Mouse (Mus musculus) forebrain, embryonic 12.5 days (tissue): ENCODE data around the gene Gm20388. TPM values are rescaled to one million over a fixed set of nuclear protein-coding genes. Genes with fewer than 3 reads are reported as not detected.

ENCODE experiments used
- ATAC-seq: fragments of 200-750 bp; cut with Nextera tagmentation; 2 replicates; pipeline ENCODE4 v1.8.0; 2017; ENCODE audit warnings: moderate TSS enrichment; ENCODE audit not compliant: low FRiP score
- H3K27ac ChIP-seq: fragments of 300-500 bp; sonication (generic); 2 replicates; pipeline ENCODE4 v1.5.1; 2016; ENCODE audit warnings: mild to moderate bottlenecking
- H3K27me3 ChIP-seq: fragments of 300-500 bp; sonication (generic); 2 replicates; pipeline ENCODE4 v1.6.1; 2016; ENCODE audit warnings: mild to moderate bottlenecking
- H3K36me3 ChIP-seq: fragments of 300-500 bp; sonication (generic); replicated peaks from 2 replicates; pipeline ENCODE4 v1.6.1; 2016; ENCODE audit warnings: mild to moderate bottlenecking
- H3K4me1 ChIP-seq: fragments of 300-500 bp; sonication (generic); 2 replicates; pipeline ENCODE4 v1.6.1; 2016
- H3K4me2 ChIP-seq: fragments of 300-500 bp; sonication (generic); 2 replicates; pipeline ENCODE4 v1.6.1; 2016; ENCODE audit warnings: mild to moderate bottlenecking, moderate library complexity
- H3K4me3 ChIP-seq: fragments of 300-500 bp; sonication (generic); replicated peaks from 2 replicates; pipeline ENCODE4 v1.5.1; 2016; ENCODE audit warnings: mild to moderate bottlenecking
- H3K9ac ChIP-seq: fragments of 300-500 bp; sonication (generic); 2 replicates; pipeline ENCODE4 v1.6.1; 2016; ENCODE audit warnings: mild to moderate bottlenecking
- H3K9me3 ChIP-seq: fragments of 300-500 bp; sonication (generic); 2 replicates; pipeline ENCODE4 v1.6.1; 2016
- WGBS: fragments of 180-500 bp; shearing (Covaris S2); methylation state at CpG from one replicate; pipeline ENCODE4 v1.1.7; 2016; 5-methylcytosine and 5-hydroxymethylcytosine counted together
- polyA plus RNA-seq: library from polyadenylated mRNA; unstranded; fragments of >200 nt; fragmentation: Nextera tagmentation; extraction: Ambion mirVana; gene quantifications from 2 replicates; pipeline ENCODE4 v1.2.1, GENCODE M21; 2016

Gene Gm20388
- polyA plus RNA-seq, 1 experiment from 2014 or later = not detected

DNA sequence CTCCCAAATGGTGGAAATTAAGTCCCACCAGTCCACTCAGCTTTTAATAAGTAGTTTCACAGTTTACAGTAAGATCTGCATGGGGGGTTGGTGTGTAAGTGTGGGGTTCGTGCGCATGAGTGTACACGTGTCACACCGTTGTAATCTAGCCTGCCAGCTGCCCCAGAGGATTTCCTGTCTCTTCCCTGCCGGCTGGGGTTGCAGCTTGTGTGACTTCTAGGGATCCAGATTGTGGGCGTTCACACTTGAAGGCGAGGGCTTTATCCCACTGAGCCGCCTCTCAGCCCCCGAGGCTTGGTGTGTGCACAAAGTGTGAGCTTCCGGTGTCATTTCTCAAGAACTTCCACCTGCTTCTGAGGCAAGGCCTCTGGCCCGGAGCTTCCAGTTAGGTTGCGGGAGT, 61.9 kb downstream of the Gm20388 start:
- no peak for ATAC-seq
- H3K4me1 ChIP-seq = no peaks in the 10 kb centered on the region
- H3K27ac ChIP-seq = no peak overlapping the region
- H3K27me3 ChIP-seq = no peaks in the 10 kb centered on the region
- no peak overlapping the region for H3K9ac ChIP-seq
- H3K36me3 ChIP-seq = no peaks in the 10 kb centered on the region
- H3K9me3 ChIP-seq = peaks cover 4% of the 10 kb centered on the region; the same call in 1 of the 2 replicates
- no peak overlapping the region for H3K4me3 ChIP-seq
- no peak overlapping the region for H3K4me2 ChIP-seq
- 75% methylated on average over 12 of the region's 12 CpGs for WGBS

GRCm38 (mm10) chr8:119978770-119979381, 68.2 kb downstream of the Gm20388 start:
- ATAC-seq = no peak
- Histone ChIP-seq H3K4me3 (no peak overlapping the region), H3K9me3 (no peaks in the 10 kb centered on the region), H3K4me2 (no peak overlapping the region), H3K36me3 (no peaks in the 10 kb centered on the region), H3K9ac (no peak overlapping the region), H3K27me3 (no peaks in the 10 kb centered on the region), H3K27ac (no peak overlapping the region), H3K4me1 (no peaks in the 10 kb centered on the region)
- WGBS = 72% methylated on average over 11 of the region's 11 CpGs

DNA sequence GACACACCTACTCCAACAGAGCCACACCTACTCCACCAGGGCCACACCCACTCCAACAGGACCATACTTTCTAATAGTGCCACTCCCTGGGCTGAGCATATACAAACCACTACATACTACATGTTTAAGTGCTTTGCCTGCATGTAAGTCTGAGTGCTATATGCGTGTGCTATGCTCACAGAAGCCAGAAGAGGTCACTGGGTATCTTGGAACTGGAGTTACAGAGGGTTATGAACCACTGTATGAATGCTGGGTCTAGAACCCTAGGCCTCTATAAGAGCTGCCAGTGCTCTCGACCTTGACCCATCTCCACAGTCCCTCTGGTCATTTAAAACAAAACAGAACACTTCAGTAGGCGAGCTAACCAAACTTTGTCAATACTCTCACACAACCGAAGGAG, 70.6 kb downstream of the Gm20388 start:
- H3K4me2 ChIP-seq = no peak overlapping the region
- no peaks in the 10 kb centered on the region for H3K36me3 ChIP-seq
- H3K9me3 ChIP-seq = no peaks in the 10 kb centered on the region
- no peaks in the 10 kb centered on the region for H3K4me1 ChIP-seq
- H3K27ac ChIP-seq = no peak overlapping the region
- 70% methylated on average over 4 of the region's 4 CpGs for WGBS
- no peaks in the 10 kb centered on the region for H3K27me3 ChIP-seq
- ATAC-seq = no peak
- H3K9ac ChIP-seq = no peak overlapping the region
- H3K4me3 ChIP-seq = no peak overlapping the region

- no peak for ATAC-seq
- H3K27ac ChIP-seq = no peak overlapping the region
- H3K9ac ChIP-seq = no peak overlapping the region
- H3K27me3 ChIP-seq = no peaks in the 10 kb centered on the region
- H3K9me3 ChIP-seq = no peaks in the 10 kb centered on the region
- H3K4me3 ChIP-seq = no peak overlapping the region
- H3K4me2 ChIP-seq = no peak overlapping the region
- H3K4me1 ChIP-seq = no peaks in the 10 kb centered on the region
- H3K36me3 ChIP-seq = no peaks in the 10 kb centered on the region
Measured at GRCm38 (mm10) chr8:119984085-119984484, 73.4 kb downstream of the Gm20388 start.

- Histone ChIP-seq H3K9ac (no peak overlapping the region), H3K36me3 (no peaks in the 10 kb centered on the region), H3K4me2 (no peak overlapping the region), H3K4me1 (no peaks in the 10 kb centered on the region), H3K4me3 (no peak overlapping the region), H3K27ac (no peak overlapping the region), H3K27me3 (peaks cover 9% of the 10 kb centered on the region), H3K9me3 (no peaks in the 10 kb centered on the region)
- no peak for ATAC-seq
- 71% methylated on average over 5 of the region's 5 CpGs for WGBS
Measured at GRCm38 (mm10) chr8:119986174-119986573, 75.5 kb downstream of the Gm20388 start.

DNA sequence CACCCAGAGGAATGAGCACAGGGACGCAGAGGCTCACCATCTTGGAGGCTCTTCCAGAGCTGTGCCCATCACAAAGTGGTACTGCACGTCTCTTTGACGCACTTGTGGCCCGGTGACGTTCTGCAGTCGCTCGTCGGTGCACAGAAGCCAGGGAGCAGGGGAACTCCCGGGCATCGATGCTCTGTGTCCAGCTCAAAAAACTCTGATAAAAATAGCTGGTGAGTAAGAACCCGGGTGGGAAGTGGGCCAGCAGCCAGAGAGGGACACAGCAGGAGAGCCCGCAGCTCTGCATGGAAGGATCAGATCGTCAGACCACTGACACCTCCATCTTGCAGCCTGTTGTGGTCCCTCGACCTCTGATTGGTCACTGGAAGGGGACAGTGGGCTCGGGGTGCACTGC, 77.4 kb downstream of the Gm20388 start:
- H3K27ac ChIP-seq = no peak overlapping the region
- H3K9ac ChIP-seq = no peak overlapping the region
- H3K4me1 ChIP-seq = peaks cover 10% of the 10 kb centered on the region
- no peak for ATAC-seq
- H3K36me3 ChIP-seq = no peaks in the 10 kb centered on the region
- H3K27me3 ChIP-seq = peaks cover 28% of the 10 kb centered on the region
- H3K4me2 ChIP-seq = no peak overlapping the region
- no peak overlapping the region for H3K4me3 ChIP-seq
- H3K9me3 ChIP-seq = no peaks in the 10 kb centered on the region
- WGBS = 71% methylated on average over 15 of the region's 15 CpGs

DNA sequence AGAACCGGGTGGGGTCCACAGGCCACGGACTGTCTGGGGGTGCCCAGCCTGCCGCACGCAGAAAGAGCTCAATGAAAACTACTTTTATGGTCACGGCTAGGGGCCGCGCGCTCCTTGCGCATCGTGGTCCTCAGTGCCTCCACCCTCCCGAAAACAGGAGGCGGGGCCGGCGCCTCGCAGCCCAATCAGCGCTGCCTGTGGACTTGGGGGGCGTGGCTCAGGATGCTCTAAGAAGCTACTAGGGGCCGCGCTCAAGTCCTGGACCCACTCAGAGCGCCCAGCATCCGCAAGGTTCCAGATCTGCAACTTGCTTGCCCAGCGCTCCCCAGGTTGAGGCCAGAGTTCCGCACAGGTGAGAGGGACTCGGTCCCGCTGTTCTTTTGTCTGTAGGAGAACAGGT, 81.6 kb downstream of the Gm20388 start, which contains the start of gene Crispld2:
TSS of gene Crispld2 (plus strand) at position 190 of the 400 bp plus-strand sequence.
- H3K9ac ChIP-seq = peak within 1 kb of the TSS; percentile 33; the same call in 1 of the 2 replicates
- H3K9me3 ChIP-seq = no peaks in the 10 kb centered on the region
- 1% methylated on average over 25 of the region's 25 CpGs for WGBS
- peak; percentile 95 for ATAC-seq
- no peaks in the 10 kb centered on the region for H3K36me3 ChIP-seq
- peaks cover 10% of the 10 kb centered on the region for H3K4me1 ChIP-seq
- peak within 1 kb of the TSS; percentile 53 for H3K4me2 ChIP-seq
- no peak within 1 kb of the TSS for H3K27ac ChIP-seq
- peaks cover 43% of the 10 kb centered on the region for H3K27me3 ChIP-seq
- H3K4me3 ChIP-seq = peak within 1 kb of the TSS; percentile 36

- H3K9ac ChIP-seq = no peak overlapping the region
- H3K4me2 ChIP-seq = no peak overlapping the region
- peaks cover 43% of the 10 kb centered on the region for H3K27me3 ChIP-seq
- H3K4me1 ChIP-seq = peaks cover 10% of the 10 kb centered on the region
- H3K27ac ChIP-seq = no peak overlapping the region
- no peaks in the 10 kb centered on the region for H3K36me3 ChIP-seq
- H3K9me3 ChIP-seq = no peaks in the 10 kb centered on the region
- no peak overlapping the region for H3K4me3 ChIP-seq
- ATAC-seq = no peak
- 86% methylated on average over 7 of the region's 7 CpGs for WGBS
Measured at GRCm38 (mm10) chr8:119994114-119994513, 83.5 kb downstream of the Gm20388 start.

- ATAC-seq = no peak
- Histone ChIP-seq H3K4me1 (peaks cover 10% of the 10 kb centered on the region), H3K36me3 (no peaks in the 10 kb centered on the region), H3K4me3 (no peak overlapping the region), H3K4me2 (no peak overlapping the region), H3K27ac (no peak overlapping the region), H3K27me3 (peaks cover 43% of the 10 kb centered on the region), H3K9ac (no peak overlapping the region), H3K9me3 (no peaks in the 10 kb centered on the region)
- 77% methylated on average over 6 of the region's 6 CpGs for WGBS
Measured at GRCm38 (mm10) chr8:119994556-119994955, 83.9 kb downstream of the Gm20388 start.

- Histone ChIP-seq H3K9ac (no peak overlapping the region), H3K4me1 (0 out of 2 replicates have a peak, but pooled peaks cover 8% of the 10 kb centered on the region), H3K4me2 (no peak overlapping the region), H3K36me3 (no peaks in the 10 kb centered on the region), H3K27me3 (peaks cover 24% of the 10 kb centered on the region), H3K9me3 (no peaks in the 10 kb centered on the region), H3K4me3 (no peak overlapping the region), H3K27ac (no peak overlapping the region)
- ATAC-seq = no peak
- 88% methylated on average over 4 of the region's 4 CpGs for WGBS
Measured at GRCm38 (mm10) chr8:119997266-119997665, 86.6 kb downstream of the Gm20388 start.

DNA sequence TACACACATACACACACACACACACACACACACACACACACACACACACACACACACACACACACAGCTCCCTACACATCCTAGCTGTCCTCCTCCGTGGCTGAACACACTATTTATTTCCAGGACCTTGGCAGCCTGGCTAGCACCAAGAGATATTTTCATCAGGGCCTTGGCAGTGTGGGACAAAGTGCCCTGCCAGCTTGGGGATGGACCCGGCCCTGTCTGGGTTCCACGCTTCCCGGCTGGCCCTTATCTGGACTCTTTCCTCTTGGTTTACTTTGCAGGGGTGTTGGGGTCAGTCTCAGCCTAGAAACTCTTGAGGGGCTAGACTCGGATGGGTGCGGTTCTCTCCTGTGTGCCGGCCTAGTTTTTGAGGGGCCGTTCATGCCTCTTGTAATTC, 89.8 kb downstream of the Gm20388 start:
- H3K4me2 ChIP-seq = no peak overlapping the region
- H3K27ac ChIP-seq = no peak overlapping the region
- 77% methylated on average over 8 of the region's 8 CpGs for WGBS
- H3K36me3 ChIP-seq = no peaks in the 10 kb centered on the region
- no peak for ATAC-seq
- no peak overlapping the region for H3K4me3 ChIP-seq
- H3K4me1 ChIP-seq = peaks cover 6% of the 10 kb centered on the region; the same call in 1 of the 2 replicates
- H3K9me3 ChIP-seq = no peaks in the 10 kb centered on the region
- no peaks in the 10 kb centered on the region for H3K27me3 ChIP-seq
- H3K9ac ChIP-seq = no peak overlapping the region

DNA sequence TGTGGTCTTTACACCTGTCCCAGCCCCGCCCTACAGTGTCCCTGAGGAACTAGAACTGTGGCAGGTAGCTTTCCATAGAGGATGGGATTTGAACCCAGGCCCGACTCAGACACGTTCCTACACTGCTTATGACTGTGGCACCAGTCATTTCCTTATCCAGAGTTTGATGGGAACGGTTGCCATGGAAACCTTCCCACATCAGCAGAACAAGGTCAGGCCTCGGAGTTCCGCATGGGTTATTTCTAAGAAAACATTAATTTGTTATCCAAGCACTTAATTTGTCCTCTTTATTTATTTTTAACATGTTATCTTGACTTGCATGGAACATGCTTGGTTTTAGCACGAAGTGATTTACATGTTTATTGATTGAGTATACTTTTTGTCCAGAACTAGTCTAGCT, 91.1 kb downstream of the Gm20388 start:
- 72% methylated on average over 7 of the region's 7 CpGs for WGBS
- no peak for ATAC-seq
- H3K9me3 ChIP-seq = no peaks in the 10 kb centered on the region
- H3K9ac ChIP-seq = no peak overlapping the region
- H3K4me3 ChIP-seq = no peak overlapping the region
- peaks cover 10% of the 10 kb centered on the region; the same call in 1 of the 2 replicates for H3K4me1 ChIP-seq
- H3K36me3 ChIP-seq = no peaks in the 10 kb centered on the region
- no peak overlapping the region for H3K27ac ChIP-seq
- H3K4me2 ChIP-seq = no peak overlapping the region
- H3K27me3 ChIP-seq = no peaks in the 10 kb centered on the region

DNA sequence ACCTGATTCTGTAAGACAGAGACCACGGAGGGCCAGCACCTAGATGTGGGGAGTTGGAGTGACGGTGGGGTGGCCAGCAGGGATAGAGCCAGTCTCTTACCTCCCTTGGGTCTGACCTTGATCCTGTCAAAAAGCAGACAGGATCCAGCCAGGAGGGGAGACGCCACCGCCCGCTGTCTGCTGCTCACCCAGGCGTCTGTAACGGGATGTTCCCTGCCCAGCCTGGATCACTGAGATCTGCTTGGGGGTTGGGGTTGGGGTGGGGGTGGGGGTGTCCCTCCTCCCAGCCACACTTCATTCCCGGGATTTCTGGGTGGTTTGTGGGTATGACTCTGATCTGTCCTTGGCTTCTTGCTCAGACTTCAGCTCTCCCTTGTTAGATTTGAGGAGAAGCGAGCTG, 91.7 kb downstream of the Gm20388 start:
- H3K4me2 ChIP-seq = no peak overlapping the region
- no peak overlapping the region for H3K9ac ChIP-seq
- peaks cover 11% of the 10 kb centered on the region; the same call in 1 of the 2 replicates for H3K4me1 ChIP-seq
- no peaks in the 10 kb centered on the region for H3K9me3 ChIP-seq
- 55% methylated on average over 9 of the region's 9 CpGs for WGBS
- no peaks in the 10 kb centered on the region for H3K27me3 ChIP-seq
- no peaks in the 10 kb centered on the region for H3K36me3 ChIP-seq
- H3K4me3 ChIP-seq = no peak overlapping the region
- ATAC-seq = no peak
- H3K27ac ChIP-seq = no peak overlapping the region
